Mouse (Mus musculus): ENCODE data around the gene Zfp184. TPM values are rescaled to one million over a fixed set of nuclear protein-coding genes. Genes with fewer than 3 reads are reported as not detected.
"Not testable (repeated sequence)": the region's sequence is repeated elsewhere in the genome, so short reads cannot be mapped to it uniquely, and the experiment has no call there.

The Zfp184 gene
- total RNA-seq (2021), result 1 to 10 TPM; 3.9 TPM

DNA sequence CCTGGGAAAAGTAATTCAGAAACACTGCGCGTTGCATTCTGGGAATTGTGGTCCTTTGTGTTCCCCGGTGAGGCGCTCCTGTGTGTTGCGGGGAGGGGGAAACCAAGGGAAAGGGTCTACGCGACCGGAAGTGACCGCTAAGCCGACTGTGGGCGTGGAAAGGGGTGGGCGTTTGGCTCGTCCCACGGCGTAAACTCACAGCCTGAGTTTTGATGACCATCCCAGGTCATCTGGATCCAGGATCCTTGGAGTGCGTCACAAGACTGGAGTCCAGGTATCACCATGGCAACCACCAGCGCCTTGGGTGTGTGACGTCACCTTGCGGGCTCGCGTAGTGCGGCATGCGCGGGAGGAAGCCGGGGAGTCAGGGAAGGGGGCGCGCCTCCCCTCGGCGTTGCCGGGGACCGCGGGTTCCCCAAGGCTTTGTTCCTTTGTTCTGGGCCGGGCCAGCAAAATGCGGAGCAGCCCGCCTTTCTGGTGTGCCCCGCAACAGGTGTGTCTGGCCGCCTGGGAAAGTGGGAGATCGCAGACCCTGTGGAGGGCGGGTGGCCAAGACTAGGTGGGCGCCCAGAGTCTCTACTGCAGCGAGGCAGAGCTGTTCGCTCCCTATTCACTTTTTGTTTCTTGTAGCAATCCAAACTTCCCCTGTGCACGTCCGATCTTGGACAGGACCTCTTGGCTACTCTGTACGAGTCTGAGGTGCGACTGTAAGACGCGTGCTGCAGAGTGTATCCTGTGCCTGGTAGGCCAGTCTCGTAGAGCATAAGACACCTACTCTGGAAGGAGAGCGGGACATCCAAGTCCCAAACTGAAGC, at the start of gene Zfp184:
TSS of gene Zfp184 (plus strand) at position 169 of the 815 bp plus-strand sequence.
- peak; percentile 89 for DNase-seq

GRCm38 (mm10) chr13:21896549-21897244, 48.2 kb upstream of the Zfp184 start:
- no peak for DNase-seq

DNA sequence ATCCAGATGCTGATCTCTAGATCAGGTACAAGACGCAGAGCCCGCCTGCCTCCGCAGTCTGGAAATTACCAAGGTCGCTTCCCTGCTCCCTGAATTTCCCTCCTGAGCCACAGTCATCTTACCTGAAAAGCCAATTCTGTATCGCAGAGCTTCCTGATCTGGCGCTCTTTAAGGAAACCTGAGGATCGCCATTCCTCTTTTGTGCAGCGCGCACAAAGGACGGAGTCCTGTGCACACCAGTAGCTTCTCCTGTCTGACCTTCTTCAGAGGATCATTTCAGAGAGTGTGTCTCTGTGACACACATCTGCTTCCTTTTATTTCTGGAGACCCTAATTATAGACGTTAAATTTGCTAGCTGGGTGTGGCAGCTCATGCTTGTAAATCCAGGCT, 47.7 kb upstream of the Zfp184 start:
- no peak for DNase-seq

DNA sequence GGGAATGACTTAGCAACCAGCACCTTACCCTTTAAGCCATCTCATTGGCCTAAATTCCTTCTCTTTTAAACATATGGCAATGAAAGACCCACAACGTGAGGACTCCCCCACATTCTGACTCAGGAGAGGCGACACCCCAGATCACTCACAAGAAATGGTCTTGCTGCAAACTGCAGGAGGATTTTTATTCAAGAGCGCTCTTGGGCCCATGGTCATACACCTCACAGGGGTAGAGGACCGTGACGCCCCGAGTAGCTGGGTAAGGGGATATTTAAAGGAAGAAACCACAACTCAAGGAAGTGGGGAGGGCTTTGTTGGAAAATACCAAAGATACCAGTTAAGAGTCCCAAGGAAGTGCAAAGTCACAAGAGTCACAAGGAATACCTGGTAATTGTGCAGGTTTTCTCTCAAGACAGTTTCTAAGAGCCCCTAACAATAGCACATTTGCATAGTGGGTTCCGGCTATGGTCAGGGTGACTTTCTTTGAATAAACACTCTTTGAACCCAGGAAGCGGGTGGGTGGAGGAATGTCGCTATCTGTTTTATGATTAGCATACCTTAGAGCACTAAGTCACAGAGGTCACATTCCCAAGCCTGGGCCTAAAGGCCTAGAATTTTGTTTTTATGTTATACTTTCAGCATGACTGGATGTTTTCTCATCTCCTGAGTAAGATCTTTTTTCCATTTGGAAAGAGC, 43.9 kb upstream of the Zfp184 start:
- not testable (repeated sequence) for DNase-seq

DNA sequence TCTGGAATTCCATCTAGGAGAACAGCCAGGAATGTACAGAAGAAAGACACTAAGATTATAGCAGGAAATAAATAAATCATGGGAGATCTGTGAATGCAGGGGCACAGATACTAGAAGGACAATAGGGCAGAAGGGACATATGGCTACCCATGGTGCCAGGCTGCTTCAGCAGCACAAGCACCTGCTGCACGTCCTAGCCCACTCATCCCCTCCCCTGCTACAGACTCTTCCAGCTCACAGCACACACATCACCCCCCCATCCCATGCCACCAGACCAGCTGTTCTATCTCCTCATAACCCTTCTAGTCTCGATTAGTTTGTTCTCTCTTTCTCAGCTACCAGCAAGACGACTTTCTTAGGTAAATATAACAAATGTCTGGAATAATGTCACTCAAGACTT, 41.4 kb upstream of the Zfp184 start:
- no peak for DNase-seq

DNA sequence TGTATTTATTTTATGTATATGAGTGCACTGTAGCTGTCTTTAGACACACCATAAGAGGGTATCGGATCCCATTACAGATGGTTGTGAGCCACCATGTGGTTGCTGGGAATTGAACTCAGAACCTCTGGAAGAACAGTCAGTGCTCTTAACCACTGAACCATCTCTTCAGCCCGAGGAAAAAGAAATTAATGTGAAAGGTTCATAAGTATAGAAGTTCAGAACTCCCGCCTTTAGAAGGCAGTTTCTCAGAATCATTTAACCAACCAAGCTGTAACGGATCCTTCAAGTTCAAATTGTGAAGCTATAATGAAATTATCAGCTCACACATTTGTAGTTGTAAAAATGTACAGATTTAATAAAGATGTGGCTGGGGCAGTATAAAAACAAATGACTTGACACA, 40.8 kb upstream of the Zfp184 start:
- DNase-seq, result not testable (repeated sequence)

- no peak for DNase-seq
Measured at GRCm38 (mm10) chr13:21906301-21906700, 38.6 kb upstream of the Zfp184 start.

GRCm38 (mm10) chr13:21906946-21907806, 37.7 kb upstream of the Zfp184 start:
- DNase-seq, result no peak

DNA sequence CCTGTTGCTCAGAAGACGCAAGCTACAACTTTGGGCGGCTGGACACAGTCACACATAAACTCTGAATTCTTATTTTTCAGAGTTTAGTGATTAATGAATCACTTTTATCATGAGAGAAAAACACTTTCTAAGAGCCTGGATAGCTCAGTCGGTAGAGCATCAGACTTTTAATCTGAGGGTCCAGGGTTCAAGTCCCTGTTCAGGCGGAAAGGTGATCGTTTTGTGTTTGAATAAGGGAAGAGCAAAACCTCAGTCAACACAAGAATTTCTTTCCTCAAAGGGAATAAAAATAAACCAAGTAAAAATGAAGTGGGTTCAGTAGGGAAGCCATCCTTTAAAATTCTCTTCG, 37.1 kb upstream of the Zfp184 start:
- DNase-seq, result not testable (repeated sequence)

DNA sequence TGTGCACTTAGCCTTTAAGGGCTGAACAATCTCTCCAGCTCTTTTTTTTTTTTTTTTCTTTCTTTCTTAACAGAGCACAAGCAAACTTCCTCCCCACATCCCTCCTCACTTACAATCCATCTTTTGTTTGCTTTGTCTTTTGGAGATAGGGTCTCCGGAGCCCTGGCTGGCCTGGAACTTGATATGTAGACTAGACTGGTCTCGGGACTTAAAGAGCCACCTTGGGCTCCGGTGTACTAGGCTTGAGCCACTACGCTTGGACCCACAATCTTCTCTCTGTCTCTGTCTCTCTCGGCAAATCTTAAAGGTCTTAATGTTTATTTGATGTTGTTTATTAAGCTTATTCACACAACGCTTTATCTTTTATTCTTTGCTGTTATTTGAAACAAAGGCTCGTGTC, 34.2 kb upstream of the Zfp184 start:
- DNase-seq, result no peak

- DNase-seq, result peak; percentile 26
Measured at GRCm38 (mm10) chr13:21911147-21911546, 33.7 kb upstream of the Zfp184 start.

GRCm38 (mm10) chr13:21913854-21914253, 31.0 kb upstream of the Zfp184 start:
- DNase-seq, result no peak

GRCm38 (mm10) chr13:21914599-21914998, 30.3 kb upstream of the Zfp184 start:
- DNase-seq, result peak; percentile 37

- no peak for DNase-seq
Measured at GRCm38 (mm10) chr13:21915487-21915886, 29.4 kb upstream of the Zfp184 start.

- no peak for DNase-seq
Measured at GRCm38 (mm10) chr13:21916056-21916455, 28.8 kb upstream of the Zfp184 start.

- peak; percentile 12 for DNase-seq
Measured at GRCm38 (mm10) chr13:21917040-21917439, 27.9 kb upstream of the Zfp184 start.

GRCm38 (mm10) chr13:21917480-21917879, 27.4 kb upstream of the Zfp184 start:
- DNase-seq, result no peak

DNA sequence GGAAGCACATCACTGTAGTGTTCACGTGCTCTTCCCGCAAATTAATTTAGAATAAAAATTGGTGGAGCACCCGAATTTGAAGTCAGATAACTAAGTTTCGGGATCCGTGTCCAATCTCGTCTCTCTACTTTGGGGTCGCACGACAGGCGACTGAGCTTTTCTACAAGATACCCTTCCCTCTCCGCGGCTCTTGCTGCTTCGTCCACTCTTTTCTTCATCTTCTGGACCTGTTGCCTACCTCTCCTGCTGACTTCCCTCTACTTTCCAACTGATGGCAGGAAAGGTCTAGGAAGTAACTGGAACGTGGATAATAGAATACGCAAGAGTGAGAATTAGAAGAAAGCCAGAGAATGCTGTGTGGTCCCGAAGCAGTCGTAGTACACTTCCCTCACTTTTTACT, 26.9 kb upstream of the Zfp184 start:
- DNase-seq, result no peak

DNA sequence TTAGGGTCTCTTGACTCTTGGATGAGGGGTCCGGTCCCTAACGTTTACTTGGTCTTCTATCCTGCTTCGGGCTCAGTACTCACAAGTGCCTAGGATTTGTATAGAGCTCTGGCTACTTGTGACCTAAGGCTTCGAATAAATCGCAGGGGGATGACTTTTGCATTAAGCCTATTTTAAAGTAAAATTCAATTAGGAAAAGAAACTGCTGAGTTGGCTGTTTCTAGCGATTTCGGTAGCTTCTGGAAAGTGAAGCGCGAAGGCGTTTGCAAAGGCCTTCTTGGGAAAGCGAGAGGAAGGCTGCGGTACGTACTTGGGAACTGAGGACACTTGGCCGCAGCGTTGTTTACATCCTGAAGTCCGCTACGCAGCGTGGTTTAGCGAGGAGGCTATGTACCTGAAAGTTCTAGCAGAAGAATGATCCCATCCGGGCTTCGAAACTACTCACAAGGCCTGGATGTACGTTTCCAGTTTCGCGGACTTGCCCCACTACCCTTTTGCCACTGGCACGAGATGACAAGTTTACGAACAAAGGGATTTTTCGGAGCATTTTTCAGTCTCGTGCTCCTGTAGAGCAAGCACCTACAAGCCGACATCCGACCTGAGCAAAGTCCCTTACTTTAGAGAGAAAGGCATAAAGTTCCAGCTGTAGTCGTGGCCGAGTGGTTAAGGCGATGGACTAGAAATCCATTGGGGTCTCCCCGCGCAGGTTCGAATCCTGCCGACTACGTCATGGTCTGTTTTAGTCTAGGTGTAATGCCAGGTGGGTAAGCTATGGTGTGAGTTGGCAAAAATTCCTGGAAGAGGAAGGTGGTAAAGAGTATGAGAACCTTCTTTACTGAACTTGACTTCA, 26.1 kb upstream of the Zfp184 start:
- DNase-seq, result peak; percentile 67

DNA sequence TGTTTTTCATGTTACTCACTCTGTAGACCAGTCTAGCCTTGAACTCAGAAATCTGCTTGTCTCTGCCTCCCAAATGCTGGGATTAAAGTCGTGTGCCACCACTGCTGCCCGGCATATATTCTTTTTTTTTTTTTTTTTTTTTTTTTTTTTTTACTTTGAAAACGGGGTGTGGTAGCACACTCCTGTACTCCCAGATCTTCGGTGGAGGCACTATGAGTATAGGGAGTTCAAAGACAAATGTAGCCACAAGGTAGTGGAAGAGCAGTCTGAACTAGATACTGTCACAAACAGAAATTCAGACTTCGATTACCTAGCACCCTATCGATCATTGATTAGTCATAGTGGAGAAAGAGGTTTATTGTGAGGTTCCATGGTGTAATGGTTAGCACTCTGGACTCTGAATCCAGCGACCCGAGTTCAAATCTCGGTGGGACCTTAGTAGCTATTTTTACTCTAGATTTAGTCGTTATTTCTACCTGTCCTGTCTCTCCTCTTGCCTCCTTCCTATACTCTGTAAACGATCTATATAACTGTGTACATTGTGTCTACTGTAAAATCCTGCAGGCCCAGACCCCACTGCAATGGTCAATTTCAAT, 25.0 kb upstream of the Zfp184 start:
- DNase-seq, result no peak

DNA sequence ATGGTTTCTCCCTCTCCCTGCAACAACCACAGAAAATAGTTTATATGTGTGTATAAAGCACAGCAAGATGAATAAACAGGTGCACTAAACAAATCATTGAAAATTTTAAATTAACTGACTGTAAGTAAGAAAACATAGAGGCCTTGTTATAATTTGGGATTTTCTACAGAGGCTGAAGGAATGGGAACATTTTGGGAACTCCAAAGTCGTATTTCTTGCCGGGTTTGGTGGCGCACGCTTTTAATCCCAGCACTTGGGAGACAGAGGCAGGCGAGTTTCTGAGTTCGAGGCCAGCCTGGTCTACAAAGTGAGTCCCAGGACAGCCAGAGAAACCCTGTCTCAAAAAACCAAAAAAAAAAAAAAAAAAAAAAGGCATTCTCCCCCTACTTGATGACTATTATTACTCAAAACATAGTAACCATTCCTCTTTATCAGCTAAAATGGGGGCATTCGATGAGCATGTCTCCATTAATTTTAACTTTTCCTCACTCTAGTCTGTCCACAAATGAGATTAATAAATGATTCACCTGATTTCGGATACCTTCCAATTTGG, 24.1 kb upstream of the Zfp184 start:
- DNase-seq, result no peak
